Mouse (Mus musculus) small intestine, adult 2 months (tissue): ENCODE data around the gene Tbc1d10a. TPM values are rescaled to one million over a fixed set of nuclear protein-coding genes. Genes with fewer than 3 reads are reported as not detected.

Experiments
- H3K27ac ChIP-seq: fragments of 200-500 bp; 2 replicates; pipeline ENCODE4 v1.5.1; 2012; ENCODE audit warnings: low read depth, low read length, control low read depth, inconsistent platforms; ENCODE audit not compliant: insufficient read depth
- H3K27me3 ChIP-seq: fragments of 200-500 bp; 2 replicates; pipeline ENCODE4 v1.6.1; 2012; ENCODE audit warnings: mild to moderate bottlenecking, moderate library complexity, low read length, inconsistent platforms; ENCODE audit not compliant: control insufficient read depth, insufficient read depth
- H3K36me3 ChIP-seq: fragments of 200-500 bp; 2 replicates; pipeline ENCODE4 v1.6.1; 2012; ENCODE audit warnings: mild to moderate bottlenecking, low read length, control low read depth, inconsistent platforms; ENCODE audit not compliant: control insufficient read depth, insufficient read depth
- H3K4me1 ChIP-seq: fragments of 200-500 bp; 2 replicates; pipeline ENCODE4 v1.6.1; 2012; ENCODE audit warnings: low read length, inconsistent platforms, mixed read lengths; ENCODE audit not compliant: control insufficient read depth, insufficient read depth, insufficient read length
- H3K4me3 ChIP-seq: fragments of 200-500 bp; 2 replicates; pipeline ENCODE4 v1.5.1; 2012; ENCODE audit warnings: low read depth, mild to moderate bottlenecking, control low read depth, inconsistent platforms, low read length, moderate library complexity
- CTCF ChIP-seq: fragments of 200-500 bp; IDR thresholded peaks from 2 replicates; pipeline ENCODE4 v1.5.1; 2012; ENCODE audit warnings: low read depth, mild to moderate bottlenecking, control low read depth, inconsistent platforms, low read length, moderate library complexity, mixed read lengths; ENCODE audit not compliant: insufficient replicate concordance, insufficient read length; ENCODE audit errors: extremely low read depth
- POLR2A ChIP-seq: fragments of 200-500 bp; IDR thresholded peaks from 2 replicates; pipeline ENCODE4 v1.6.1; 2012; ENCODE audit warnings: low read depth, mild to moderate bottlenecking, control low read depth, inconsistent platforms, low read length, moderate library complexity
- WGBS: fragments of 180-500 bp; shearing (Covaris S2); methylation state at CpG from one replicate; pipeline ENCODE4 v1.1.7; 2018; 5-methylcytosine and 5-hydroxymethylcytosine counted together
- polyA plus RNA-seq: library from polyadenylated mRNA; depleted of rRNA; stranded (reverse); fragments of >200 nt; gene quantifications from 2 replicates; pipeline ENCODE4 v1.2.3, GENCODE M21; 2012; rRNA removed

Gene Tbc1d10a
- 22.3 and 32.0 TPM in 2 replicates for polyA plus RNA-seq

GRCm38 (mm10) chr11:4186486-4187317 lies at the start of gene Tbc1d10a:
Gene Tbc1d10a (plus strand): TSS chr11:4186789.
- peak; percentile 73 for TF ChIP-seq POLR2A
- no peak for TF ChIP-seq CTCF
- Histone ChIP-seq H3K4me3 (peak within 1 kb of the TSS; percentile 85), H3K36me3 (0 out of 2 replicates have a peak, but pooled peaks cover 3% of the 10 kb centered on the region), H3K27me3 (no peaks in the 10 kb centered on the region), H3K4me1 (peaks cover 12% of the 10 kb centered on the region), H3K27ac (peak within 1 kb of the TSS; percentile 80)
- WGBS = under 1% methylated on average over 71 of the region's 71 CpGs

GRCm38 (mm10) chr11:4138964-4139363 lies 47.6 kb upstream of the Tbc1d10a start:
- peaks cover 2% of the 10 kb centered on the region; the same call in 1 of the 2 replicates for H3K4me1 ChIP-seq
- H3K27me3 ChIP-seq = no peaks in the 10 kb centered on the region
- H3K36me3 ChIP-seq = peaks cover 37% of the 10 kb centered on the region
- 75% methylated on average over 2 of the region's 2 CpGs for WGBS
- TF ChIP-seq POLR2A = no peak
- no peak for TF ChIP-seq CTCF
- H3K27ac ChIP-seq = no peak overlapping the region
- H3K4me3 ChIP-seq = no peak overlapping the region

GRCm38 (mm10) chr11:4141505-4141904 lies 45.1 kb upstream of the Tbc1d10a start:
- H3K27ac ChIP-seq = no peak overlapping the region
- TF ChIP-seq POLR2A (no peak), CTCF (no peak)
- H3K36me3 ChIP-seq = peaks cover 37% of the 10 kb centered on the region
- no peaks in the 10 kb centered on the region for H3K4me1 ChIP-seq
- no peaks in the 10 kb centered on the region for H3K27me3 ChIP-seq
- no peak overlapping the region for H3K4me3 ChIP-seq

DNA sequence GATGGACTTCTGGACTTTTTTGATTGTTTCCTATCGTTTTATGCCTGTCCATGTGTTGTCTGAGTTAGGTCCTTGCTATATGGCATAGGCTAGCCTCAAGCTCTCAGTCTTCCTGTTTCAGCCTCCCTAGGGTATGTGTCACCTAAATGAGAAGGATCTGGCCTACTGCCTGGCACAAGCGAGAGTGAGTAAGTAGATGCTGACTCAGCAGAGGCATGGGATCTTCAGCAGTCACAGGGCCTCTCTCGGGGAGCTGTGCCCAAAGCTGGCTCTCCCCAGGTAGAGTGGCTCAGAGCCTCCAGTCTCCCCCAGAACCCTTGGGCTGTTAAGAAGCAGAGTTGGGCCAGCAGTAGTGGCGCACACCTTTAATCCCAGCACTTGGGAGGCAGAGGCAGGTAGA lies 44.2 kb upstream of the Tbc1d10a start:
- H3K4me1 ChIP-seq = no peaks in the 10 kb centered on the region
- no peaks in the 10 kb centered on the region for H3K27me3 ChIP-seq
- H3K4me3 ChIP-seq = no peak overlapping the region
- no peak overlapping the region for H3K27ac ChIP-seq
- TF ChIP-seq POLR2A (no peak), CTCF (no peak)
- 83% methylated on average over 4 of the region's 4 CpGs for WGBS
- peaks cover 37% of the 10 kb centered on the region for H3K36me3 ChIP-seq

DNA sequence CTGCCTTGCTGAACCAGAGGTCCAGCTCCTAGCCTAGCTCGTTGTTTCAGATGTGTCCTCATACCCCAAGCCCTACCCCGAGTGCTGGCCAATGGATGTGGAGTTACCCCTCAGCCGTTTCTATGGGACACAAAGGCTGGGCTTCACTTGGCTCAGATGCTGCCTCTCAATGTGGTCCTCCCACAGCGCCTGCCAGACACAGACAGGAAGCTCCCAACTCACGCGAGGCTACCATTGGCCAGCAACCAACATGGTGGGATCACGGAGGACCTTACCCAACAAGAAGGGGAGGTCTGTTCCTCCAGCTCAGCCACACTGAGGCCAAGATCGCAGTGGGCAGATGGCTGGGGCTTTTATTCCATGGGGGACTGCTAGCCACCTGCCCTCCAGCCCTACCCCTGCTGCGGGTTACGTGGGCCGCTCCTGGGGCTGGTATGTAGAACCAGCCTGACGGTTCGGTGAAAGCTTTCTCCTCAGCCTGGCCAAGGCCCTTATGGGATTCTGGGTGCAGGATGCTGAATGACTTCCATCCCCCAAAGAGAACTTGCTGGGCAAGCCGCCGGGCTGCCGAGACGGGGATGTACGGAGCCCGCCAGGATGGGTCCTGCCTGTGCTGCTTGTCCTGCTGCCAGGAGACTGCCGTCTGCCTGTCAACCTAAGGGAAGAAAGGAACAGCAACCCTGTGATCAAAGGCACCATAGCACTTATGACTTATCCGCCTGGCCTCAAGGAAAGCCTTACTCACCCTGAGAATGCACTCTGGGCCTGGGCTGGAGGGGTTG lies 43.1 kb upstream of the Tbc1d10a start:
- no peak overlapping the region for H3K27ac ChIP-seq
- H3K4me3 ChIP-seq = no peak overlapping the region
- WGBS = 91% methylated on average over 21 of the region's 21 CpGs
- H3K36me3 ChIP-seq = peaks cover 37% of the 10 kb centered on the region
- no peaks in the 10 kb centered on the region for H3K4me1 ChIP-seq
- no peaks in the 10 kb centered on the region for H3K27me3 ChIP-seq
- TF ChIP-seq CTCF (no peak), POLR2A (no peak)

DNA sequence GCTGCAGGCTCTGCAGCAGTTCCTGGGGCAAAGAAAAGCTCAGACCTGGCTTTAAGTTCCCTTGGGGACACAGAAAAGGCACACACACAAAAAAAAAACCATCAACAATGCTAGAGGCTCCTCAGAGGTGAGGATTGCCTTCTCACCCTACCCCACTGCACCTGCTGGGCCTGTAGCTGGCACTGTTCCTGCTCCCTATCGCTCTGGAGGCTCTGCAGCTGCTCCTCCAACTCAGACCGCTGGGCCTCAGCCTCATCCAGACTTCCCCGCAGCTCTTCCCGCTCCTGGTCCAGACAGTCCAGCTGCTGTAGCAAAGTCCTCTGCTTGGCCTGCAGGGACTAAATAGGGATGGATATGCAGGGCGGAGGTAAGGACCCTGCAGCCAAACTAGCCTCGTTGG lies 40.2 kb upstream of the Tbc1d10a start:
- peaks cover 20% of the 10 kb centered on the region for H3K36me3 ChIP-seq
- no peak overlapping the region for H3K4me3 ChIP-seq
- no peak overlapping the region for H3K27ac ChIP-seq
- WGBS = 26% methylated on average over 6 of the region's 6 CpGs
- TF ChIP-seq CTCF = no peak
- no peak for TF ChIP-seq POLR2A
- H3K4me1 ChIP-seq = no peaks in the 10 kb centered on the region
- H3K27me3 ChIP-seq = no peaks in the 10 kb centered on the region

DNA sequence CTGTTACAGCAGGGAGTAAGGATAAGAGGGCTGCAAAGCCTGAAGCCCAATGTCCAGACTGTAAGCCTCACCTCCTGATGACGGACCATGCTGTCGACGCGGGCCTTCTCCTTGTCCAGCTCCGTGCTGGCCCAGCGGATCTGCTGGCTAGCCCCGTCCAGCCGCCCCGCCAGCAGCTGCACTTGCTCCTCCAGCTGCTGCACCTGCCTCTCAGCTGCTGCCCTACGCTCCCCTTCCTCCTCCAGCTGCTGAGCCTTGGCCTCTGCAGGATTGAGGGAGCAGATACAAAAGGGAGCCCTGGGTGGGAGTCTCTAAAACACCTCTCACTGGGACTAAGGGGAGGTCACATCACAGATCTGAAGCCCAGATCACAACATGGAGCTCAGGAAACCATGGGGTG lies 39.5 kb upstream of the Tbc1d10a start:
- TF ChIP-seq CTCF (no peak), POLR2A (no peak)
- H3K36me3 ChIP-seq = peaks cover 14% of the 10 kb centered on the region; the same call in 1 of the 2 replicates
- 66% methylated on average over 10 of the region's 10 CpGs for WGBS

GRCm38 (mm10) chr11:4148120-4148519 lies 38.5 kb upstream of the Tbc1d10a start:
- Histone ChIP-seq H3K4me3 (no peak overlapping the region), H3K36me3 (peaks cover 5% of the 10 kb centered on the region; the same call in 1 of the 2 replicates), H3K27me3 (no peaks in the 10 kb centered on the region), H3K27ac (no peak overlapping the region), H3K4me1 (no peaks in the 10 kb centered on the region)
- WGBS = 93% methylated on average over 5 of the region's 5 CpGs
- TF ChIP-seq POLR2A = no peak
- TF ChIP-seq CTCF = no peak

More for the DNA sequence above, 39.5 kb upstream of the Tbc1d10a start:
- H3K27me3 ChIP-seq = no peaks in the 10 kb centered on the region
- H3K4me1 ChIP-seq = no peaks in the 10 kb centered on the region
- no peak overlapping the region for H3K27ac ChIP-seq
- no peak overlapping the region for H3K4me3 ChIP-seq
